Mouse (Mus musculus) myocyte (in vitro differentiated cells): ENCODE results near the gene Aimp2.

ENCODE experiments used
- E2F4 ChIP-seq: IDR thresholded peaks from one replicate; pipeline ENCODE4 v1.6.1; 2011; ENCODE audit warnings: mild to moderate bottlenecking, control low read depth, moderate library complexity; ENCODE audit not compliant: insufficient read depth
- MAX ChIP-seq: IDR thresholded peaks from one replicate; pipeline ENCODE4 v1.6.1; 2011; ENCODE audit warnings: low read depth, mild to moderate bottlenecking, control low read depth
- POLR2A ChIP-seq: IDR thresholded peaks from one replicate; pipeline ENCODE4 v1.6.1; 2011; ENCODE audit warnings: low read depth, mild to moderate bottlenecking, control low read depth, moderate library complexity; ENCODE audit not compliant: insufficient read length
- USF1 ChIP-seq: IDR thresholded peaks from one replicate; pipeline ENCODE4 v1.6.1; 2011; ENCODE audit warnings: low read depth, mild to moderate bottlenecking, control low read depth, moderate library complexity

DNA sequence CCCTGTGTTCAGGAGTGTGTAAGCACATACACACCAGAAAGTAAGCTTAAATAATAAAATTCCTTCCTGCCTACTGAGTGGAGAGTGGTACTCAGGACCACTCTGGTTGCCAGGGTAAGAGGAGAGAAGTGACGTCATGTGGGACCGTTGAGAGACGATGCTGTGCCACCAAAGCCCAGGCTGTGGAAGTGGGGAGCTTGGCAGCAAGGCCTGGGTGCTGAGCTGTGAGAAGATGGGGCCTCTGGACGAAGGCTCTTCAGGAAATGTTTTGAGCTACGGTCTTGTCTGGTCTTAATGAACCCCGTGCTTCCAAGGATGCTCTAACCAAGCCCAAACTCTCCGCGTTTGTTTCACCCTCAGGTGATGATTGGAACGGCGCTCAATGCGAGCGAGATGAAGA is 21.0 kb upstream of the Aimp2 start:
- TF ChIP-seq POLR2A, result no peak
- no peak for TF ChIP-seq USF1
- TF ChIP-seq E2F4, result no peak
- TF ChIP-seq MAX, result no peak
